Mouse (Mus musculus): ENCODE measurements at regions not wholly inside any gene's neighbourhood (a gene's known extent, or its start where the extent isn't known, plus 50 kb on each side); places are given as distances from the start of the nearest gene placed in this dataset.

DNA sequence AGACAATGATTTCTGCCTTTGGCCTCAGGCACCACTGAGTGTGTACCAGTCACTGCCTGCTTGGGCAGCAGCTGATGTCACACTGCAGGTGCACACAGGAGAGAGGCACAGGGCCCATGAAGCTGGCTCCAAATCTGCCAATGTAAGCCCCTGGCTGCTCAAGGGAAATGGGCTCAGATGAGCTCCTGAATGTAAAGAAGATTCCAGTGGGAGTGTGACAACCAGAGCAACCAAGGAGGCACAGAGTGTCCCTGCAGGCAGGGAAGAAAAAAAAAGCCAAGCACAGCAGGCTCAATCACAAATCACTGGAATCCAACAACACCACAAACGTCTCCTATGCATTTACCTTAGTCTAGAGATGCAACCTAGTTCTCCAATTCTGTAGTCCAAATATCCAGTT, 151.2 kb upstream of the Tox3 start:
- TF ChIP-seq CTCF (conservative IDR thresholded peaks at IDR 0.05 in 1 of 2, IDR thresholded peaks at IDR 0.05 in 1 of 2; ENCODE audit: low read depth in 2 of 2, low read length in 2 of 2) (no peak), POLR2A (IDR thresholded peaks at IDR 0.05; ENCODE audit: low read depth, low read length) (no peak), ZC3H11A (IDR thresholded peaks at IDR 0.05; ENCODE audit: low read depth, low read length) (no peak)

All from CH12.LX (cell line).